Mouse (Mus musculus) forebrain, embryonic 14.5 days (tissue): ENCODE results near the gene Fbln7. TPM values are rescaled to one million over a fixed set of nuclear protein-coding genes. Genes with fewer than 3 reads are reported as not detected.
A peak's percentile ranks its signal among the peaks of the same experiment; 100 is the strongest.

Source experiments
- ATAC-seq: fragments of 200-750 bp; cut with Nextera tagmentation; 2 replicates; pipeline ENCODE4 v1.8.0; 2017; ENCODE audit warnings: mild to moderate bottlenecking, moderate library complexity
- DNase-seq: peaks from one replicate; pipeline ENCODE4 v3.0.0-alpha.2; 2015; ENCODE audit warnings: low spot score
- H3K27ac ChIP-seq: fragments of 300-500 bp; sonication (generic); 2 replicates; pipeline ENCODE4 v1.5.1; 2014; ENCODE audit warnings: low read depth, mild to moderate bottlenecking, control low read depth, low read length, moderate library complexity
- H3K27me3 ChIP-seq: fragments of 300-500 bp; sonication (generic); replicated peaks from 2 replicates; pipeline ENCODE4 v1.6.1; 2014; ENCODE audit warnings: low read length, control low read depth, mixed read lengths; ENCODE audit not compliant: control insufficient read depth, insufficient read depth
- H3K36me3 ChIP-seq: fragments of 300-500 bp; sonication (generic); 2 replicates; pipeline ENCODE4 v1.6.1; 2014; ENCODE audit warnings: low read length, control low read depth; ENCODE audit not compliant: control insufficient read depth, insufficient read depth
- H3K4me1 ChIP-seq: fragments of 300-500 bp; sonication (generic); 2 replicates; pipeline ENCODE4 v1.6.1; 2014; ENCODE audit warnings: antibody characterized with exemption, low read length, control low read depth; ENCODE audit not compliant: control insufficient read depth, insufficient read depth
- H3K4me2 ChIP-seq: fragments of 300-500 bp; sonication (generic); 2 replicates; pipeline ENCODE4 v1.6.1; 2014; ENCODE audit warnings: mild to moderate bottlenecking, control low read depth, low read length
- H3K4me3 ChIP-seq: fragments of 300-500 bp; sonication (generic); 2 replicates; pipeline ENCODE4 v1.5.1; 2014; ENCODE audit warnings: low read depth, low read length, control low read depth
- H3K9ac ChIP-seq: fragments of 300-500 bp; sonication (generic); 2 replicates; pipeline ENCODE4 v1.6.1; 2014; ENCODE audit warnings: mild to moderate bottlenecking, low read length, control low read depth, moderate library complexity
- H3K9me3 ChIP-seq: fragments of 300-500 bp; sonication (generic); replicated peaks from 2 replicates; pipeline ENCODE4 v1.6.1; 2016; ENCODE audit warnings: low read length, control low read depth, mixed read lengths; ENCODE audit not compliant: control insufficient read depth
- WGBS: fragments of 180-500 bp; shearing (Covaris S2); extraction: QIAGEN DNeasy Blood & Tissue Kit; methylation state at CpG from one replicate; pipeline ENCODE4 v1.1.7; 2014; 5-methylcytosine and 5-hydroxymethylcytosine counted together
- microRNA-seq: library from miRNA; unstranded; fragments of <30 nt; microRNA quantifications from one replicate; pipeline ENCODE4, GENCODE M21; 2016
- polyA plus RNA-seq: library from polyadenylated mRNA; unstranded; fragments of >200 nt; fragmentation: Nextera tagmentation; extraction: Ambion mirVana; gene quantifications from 2 replicates; pipeline ENCODE4 v1.2.1, GENCODE M21; 2014

The Fbln7 gene
- polyA plus RNA-seq, 1 experiment from 2014 or later, result 1.5 TPM

- no peak for ATAC-seq
- H3K4me2 ChIP-seq, result no peak overlapping the region
- WGBS, result 85% methylated on average over 3 of the region's 3 CpGs
- no peaks in the 10 kb centered on the region for H3K4me1 ChIP-seq
- no peak for DNase-seq
- H3K27me3 ChIP-seq, result no peaks in the 10 kb centered on the region
- H3K4me3 ChIP-seq, result no peak overlapping the region
- H3K9me3 ChIP-seq, result no peaks in the 10 kb centered on the region
- H3K9ac ChIP-seq, result no peak overlapping the region
- H3K36me3 ChIP-seq, result peaks cover 36% of the 10 kb centered on the region
- no peak overlapping the region for H3K27ac ChIP-seq
These were observed 65.7 kb downstream of the Fbln7 start for GRCm38 (mm10) chr2:128928446-128928845.

GRCm38 (mm10) chr2:128930704-128931103 lies 67.9 kb downstream of the Fbln7 start:
- no peak overlapping the region for H3K4me3 ChIP-seq
- no peak overlapping the region for H3K4me2 ChIP-seq
- no peaks in the 10 kb centered on the region for H3K9me3 ChIP-seq
- ATAC-seq (no peak), DNase-seq (no peak)
- no peaks in the 10 kb centered on the region for H3K27me3 ChIP-seq
- no peaks in the 10 kb centered on the region for H3K4me1 ChIP-seq
- no peak overlapping the region for H3K9ac ChIP-seq
- no peak overlapping the region for H3K27ac ChIP-seq
- H3K36me3 ChIP-seq, result peaks cover 36% of the 10 kb centered on the region

- Histone ChIP-seq H3K36me3 (peaks cover 16% of the 10 kb centered on the region; the same call in 1 of the 2 replicates), H3K9me3 (no peaks in the 10 kb centered on the region), H3K4me2 (no peak overlapping the region), H3K27me3 (no peaks in the 10 kb centered on the region), H3K9ac (no peak overlapping the region), H3K4me1 (no peaks in the 10 kb centered on the region), H3K4me3 (no peak overlapping the region), H3K27ac (no peak overlapping the region)
- DNase-seq (no peak), ATAC-seq (no peak)
- 92% methylated on average over 3 of the region's 3 CpGs for WGBS
These were observed 73.5 kb downstream of the Fbln7 start for GRCm38 (mm10) chr2:128936256-128936655.

DNA sequence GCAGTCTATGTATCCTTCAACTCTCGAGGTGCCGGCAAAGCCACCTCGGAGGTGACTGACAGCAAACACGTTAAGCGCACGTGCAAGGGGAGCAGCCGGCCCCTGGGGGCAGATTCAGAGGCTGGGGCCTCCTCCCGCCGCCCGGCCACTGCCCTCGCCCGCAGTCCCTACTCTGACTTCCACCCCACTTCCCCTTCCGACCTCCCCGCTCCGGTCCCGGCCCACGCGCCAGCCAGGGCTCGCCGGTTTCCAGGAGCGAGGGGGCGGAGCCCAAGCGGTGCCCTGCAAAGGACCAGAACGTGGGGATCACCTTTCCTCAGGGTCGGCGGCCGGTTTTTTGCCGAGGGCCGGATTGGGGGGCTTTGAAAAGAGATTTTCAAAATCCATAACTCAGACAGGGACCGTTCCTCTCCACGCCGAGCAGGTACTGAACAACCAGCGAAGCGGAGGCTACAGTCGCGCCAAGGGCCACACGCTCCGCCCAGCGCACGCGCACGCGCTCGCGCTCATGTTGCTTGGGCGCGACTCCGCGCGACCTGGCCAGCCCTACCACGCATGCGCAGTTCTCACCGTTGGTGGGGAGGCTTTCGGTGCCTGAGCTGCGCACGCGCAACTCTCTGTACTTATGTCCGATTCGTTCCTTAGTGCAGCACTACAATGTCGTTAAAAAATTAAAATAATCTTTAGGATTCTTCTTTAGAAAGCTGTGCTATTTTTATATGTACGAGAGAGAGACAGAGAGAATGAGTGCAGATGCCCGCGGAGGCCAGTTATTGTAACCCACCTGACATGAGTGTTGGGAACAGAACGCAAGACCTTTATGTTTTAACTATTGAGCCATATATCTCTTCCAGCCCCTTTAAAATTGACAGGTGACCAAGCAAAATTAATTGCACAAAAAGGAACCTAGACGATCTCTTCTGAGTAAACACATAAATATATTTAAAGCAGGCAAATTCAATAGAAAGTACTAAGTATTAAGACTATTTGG lies 81.1 kb downstream of the Fbln7 start, which contains the start of gene Zc3h8:
Zc3h8 (minus strand) TSS at position 540 of the 991 bp plus-strand sequence.
- Histone ChIP-seq H3K4me1 (no peaks in the 10 kb centered on the region), H3K27ac (peak within 1 kb of the TSS; percentile 73), H3K4me2 (peak within 1 kb of the TSS; percentile 73), H3K36me3 (no peaks in the 10 kb centered on the region), H3K9me3 (no peaks in the 10 kb centered on the region), H3K9ac (peak within 1 kb of the TSS; percentile 82), H3K4me3 (peak within 1 kb of the TSS; percentile 72), H3K27me3 (no peaks in the 10 kb centered on the region)
- 2% methylated on average over 65 of the region's 65 CpGs for WGBS
- DNase-seq (peak; percentile 98), ATAC-seq (peak; percentile 95)

Small RNA genes within 50 kb of the gene (microRNA-seq; reads per million reads assigned to microRNA genes)
- not detected for gene Gm22859

Other genes starting within 250 kb of the Fbln7 start
- 54.6 and 57.9 TPM in 2 replicates for gene Anapc1, start 175.6 kb upstream of the Fbln7 start, polyA plus RNA-seq
- 0.62 and 1.1 TPM in 2 replicates for gene Mertk, start 164.0 kb upstream of the Fbln7 start, polyA plus RNA-seq
- gene Tmem87b, start 44.9 kb upstream of the Fbln7 start, polyA plus RNA-seq, result 28.0 and 36.8 TPM in 2 replicates
- gene Zc3h8, start 81.1 kb downstream of the Fbln7 start, polyA plus RNA-seq, result 10.2 and 12.2 TPM in 2 replicates
- 4.3 and 4.6 TPM in 2 replicates for gene Zc3h6, start 104.4 kb downstream of the Fbln7 start, polyA plus RNA-seq
- gene Gm10762, start 104.7 kb downstream of the Fbln7 start, polyA plus RNA-seq, result 18.0 and 23.5 TPM in 2 replicates
- 0.28 and 0.42 TPM in 2 replicates for gene Vinac1, start 185.2 kb downstream of the Fbln7 start, polyA plus RNA-seq
- gene Ttl, start 203.0 kb downstream of the Fbln7 start, polyA plus RNA-seq, result 27.3 and 32.8 TPM in 2 replicates
- 5.9 and 8.0 TPM in 2 replicates for gene Polr1b, start 238.0 kb downstream of the Fbln7 start, polyA plus RNA-seq